Mouse (Mus musculus) olfactory bulb, adult 2 months (tissue): ENCODE data around the gene Gipr.

Source experiments
- CTCF ChIP-seq: fragments of 200-500 bp; IDR thresholded peaks from 2 replicates; pipeline ENCODE4 v1.5.1; 2012; ENCODE audit warnings: low read depth, mild to moderate bottlenecking, low read length, moderate library complexity; ENCODE audit not compliant: insufficient read depth
- POLR2A ChIP-seq: fragments of 200-500 bp; IDR thresholded peaks from 2 replicates; pipeline ENCODE4 v1.6.1; 2012; ENCODE audit warnings: mild to moderate bottlenecking, low read depth, low read length, moderate library complexity; ENCODE audit not compliant: insufficient read depth

- no peak for TF ChIP-seq CTCF
- TF ChIP-seq POLR2A: no peak
Measured at GRCm38 (mm10) chr7:19184250-19184649, 18.3 kb upstream of the Gipr start.
